Mouse (Mus musculus) brain, adult 2 months (tissue): ENCODE measurements around the gene Epo.
A peak's percentile ranks its signal among the peaks of the same experiment; 100 is the strongest.

ENCODE experiments used
- DNase-seq: peaks from one replicate; pipeline ENCODE4 v3.0.0; 2011; ENCODE audit warnings: low read depth, low spot score

The Epo gene

GRCm38 (mm10) chr5:137540991-137541390, 7.9 kb upstream of the Epo start:
- DNase-seq = no peak

- peak; percentile 89 for DNase-seq
These were observed 6.3 kb upstream of the Epo start for GRCm38 (mm10) chr5:137539291-137539801.

- no peak for DNase-seq
These were observed 4.4 kb upstream of the Epo start for GRCm38 (mm10) chr5:137537461-137537860.

GRCm38 (mm10) chr5:137535318-137535717, 2.3 kb upstream of the Epo start:
- no peak for DNase-seq

GRCm38 (mm10) chr5:137534762-137535161, 1.7 kb upstream of the Epo start:
- DNase-seq = no peak

GRCm38 (mm10) chr5:137532808-137533116, 280 bp downstream of the Epo start:
- no peak for DNase-seq

GRCm38 (mm10) chr5:137532131-137532807, 773 bp downstream of the Epo start:
- peak; percentile 65 for DNase-seq

- DNase-seq = peak; percentile 62
These were observed 1.5 kb downstream of the Epo start for GRCm38 (mm10) chr5:137531414-137532130.

- DNase-seq = peak; percentile 96
These were observed 2.2 kb downstream of the Epo start for GRCm38 (mm10) chr5:137530588-137531413.

GRCm38 (mm10) chr5:137530075-137530474, 3.0 kb downstream of the Epo start:
- DNase-seq = no peak

- no peak for DNase-seq
These were observed 3.6 kb downstream of the Epo start for GRCm38 (mm10) chr5:137529221-137529995.

GRCm38 (mm10) chr5:137528247-137528968, 4.6 kb downstream of the Epo start:
- DNase-seq = no peak

- DNase-seq = no peak
These were observed 5.6 kb downstream of the Epo start for GRCm38 (mm10) chr5:137527413-137527812.

- DNase-seq = peak; percentile 59
These were observed 6.7 kb downstream of the Epo start for GRCm38 (mm10) chr5:137526192-137526936.

- DNase-seq = no peak
These were observed 7.5 kb downstream of the Epo start for GRCm38 (mm10) chr5:137525511-137525910.

- no peak for DNase-seq
These were observed 8.4 kb downstream of the Epo start for GRCm38 (mm10) chr5:137524671-137525070.

GRCm38 (mm10) chr5:137524251-137524515, 8.9 kb downstream of the Epo start:
- no peak for DNase-seq

GRCm38 (mm10) chr5:137523396-137524250, 9.4 kb downstream of the Epo start:
- peak; percentile 71 for DNase-seq

GRCm38 (mm10) chr5:137522711-137523110, 10.3 kb downstream of the Epo start:
- DNase-seq = no peak
